Mouse (Mus musculus): ENCODE data around the gene Chkb. TPM values are rescaled to one million over a fixed set of nuclear protein-coding genes. Genes with fewer than 3 reads are reported as not detected.
A peak's percentile ranks its signal among the peaks of the same experiment; 100 is the strongest.

Chkb gene
- polyA plus RNA-seq, 1 experiment from 2014 or later: 53.0 TPM

DNA sequence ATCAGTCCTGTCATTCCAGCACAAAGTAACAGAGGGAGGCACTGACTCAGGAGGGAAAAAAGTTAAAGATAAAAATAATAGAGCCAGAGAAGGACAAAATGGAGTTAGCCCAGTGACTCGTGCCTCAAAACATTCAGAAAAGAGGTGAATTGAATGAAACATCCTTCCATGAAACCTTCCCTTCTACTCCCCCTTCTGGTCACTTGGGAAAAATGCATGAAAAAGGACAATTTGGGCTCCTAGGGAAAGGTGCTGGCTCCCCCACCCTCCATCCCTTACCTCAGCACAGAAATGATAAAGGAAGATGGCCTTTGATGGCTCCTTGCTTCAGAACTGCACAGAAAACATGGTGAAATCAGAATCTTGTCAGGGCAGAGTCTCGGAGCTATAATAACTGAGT, 38.9 kb upstream of the Chkb start:
- H3K9me3 ChIP-seq: no peaks in the 10 kb centered on the region
- H3K27ac ChIP-seq: no peak overlapping the region
- no peaks in the 10 kb centered on the region for H3K36me3 ChIP-seq
- no peaks in the 10 kb centered on the region for H3K4me1 ChIP-seq
- no peak overlapping the region for H3K9ac ChIP-seq
- H3K4me2 ChIP-seq: no peak overlapping the region
- no peak overlapping the region for H3K4me3 ChIP-seq
- no peak for ATAC-seq (ENCODE audit: insufficient number of reproducible peaks, low FRiP score, low TSS enrichment, low read depth)
- no peaks in the 10 kb centered on the region for H3K27me3 ChIP-seq
- 27% methylated on average over 2 of the region's 2 CpGs for WGBS

DNA sequence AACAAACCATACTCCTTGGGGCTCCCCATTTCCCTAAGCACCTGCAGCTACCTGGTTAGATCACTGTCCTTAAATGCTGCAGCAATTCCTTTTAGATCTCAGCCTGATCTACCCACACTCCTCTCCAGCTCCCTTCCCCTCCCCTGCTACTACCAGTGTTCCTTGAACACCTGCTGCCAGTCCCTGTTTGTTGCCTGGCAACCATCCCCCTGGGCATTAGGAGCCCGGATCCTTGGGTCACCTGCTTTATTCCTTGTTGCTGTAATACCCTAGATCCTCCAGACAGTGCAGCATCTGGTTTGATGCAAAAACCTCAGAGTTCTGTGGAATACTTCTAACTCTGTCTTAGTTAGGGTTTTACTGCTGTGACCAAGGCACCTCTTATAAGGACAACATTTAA, 35.3 kb upstream of the Chkb start:
- no peaks in the 10 kb centered on the region for H3K27me3 ChIP-seq
- no peak overlapping the region for H3K27ac ChIP-seq
- H3K4me2 ChIP-seq: no peak overlapping the region
- ATAC-seq (ENCODE audit: insufficient number of reproducible peaks, low FRiP score, low TSS enrichment, low read depth): no peak
- no peaks in the 10 kb centered on the region for H3K36me3 ChIP-seq
- H3K9me3 ChIP-seq: no peaks in the 10 kb centered on the region
- WGBS: 6% methylated on average over 1 of the region's 1 CpGs
- no peaks in the 10 kb centered on the region for H3K4me1 ChIP-seq
- no peak overlapping the region for H3K9ac ChIP-seq
- H3K4me3 ChIP-seq: no peak overlapping the region

DNA sequence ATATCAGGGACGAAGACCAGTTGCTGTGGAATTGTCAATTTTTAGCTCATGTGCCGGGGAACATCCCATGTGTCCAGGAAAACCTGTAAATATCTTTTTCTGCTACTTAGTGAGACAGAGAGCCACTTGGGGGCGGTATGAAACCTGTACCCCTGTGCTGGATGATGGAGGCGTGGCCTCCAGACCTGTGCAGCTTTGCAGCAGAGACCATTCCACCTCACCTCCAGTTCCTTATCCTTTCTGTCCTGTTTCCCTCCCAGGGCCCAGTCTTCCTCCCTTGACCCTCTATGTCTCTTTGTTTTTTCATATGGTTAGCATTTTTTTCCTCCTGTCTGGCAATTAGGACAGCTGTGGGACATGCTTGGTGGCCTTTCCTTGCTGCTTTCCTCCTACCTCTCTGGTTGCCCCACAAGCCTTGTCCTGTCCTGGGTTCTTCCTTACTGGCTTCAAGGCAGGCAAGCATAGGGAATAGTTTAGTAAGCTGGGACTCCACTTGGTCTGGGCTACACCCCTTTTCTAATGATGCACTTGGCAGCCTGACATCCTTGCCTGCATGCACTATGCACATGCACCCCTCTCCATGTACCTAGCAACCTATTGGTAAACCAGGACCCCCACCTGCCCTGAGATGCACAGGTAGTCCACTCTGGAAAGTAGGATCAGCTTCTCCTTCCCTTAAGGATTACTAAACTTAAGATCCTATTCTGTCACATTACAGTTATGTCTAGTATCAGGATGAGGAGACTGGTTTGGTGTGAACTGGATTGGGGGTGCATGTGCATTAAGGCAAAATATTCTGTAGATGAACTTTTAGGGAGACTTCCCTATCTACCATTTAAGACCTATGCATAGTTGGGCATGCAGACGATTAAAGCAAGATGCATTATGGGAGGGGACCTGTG, 33.9 kb upstream of the Chkb start:
- H3K9me3 ChIP-seq: no peaks in the 10 kb centered on the region
- no peak overlapping the region for H3K27ac ChIP-seq
- no peaks in the 10 kb centered on the region for H3K36me3 ChIP-seq
- H3K27me3 ChIP-seq: no peaks in the 10 kb centered on the region
- no peak for ATAC-seq (ENCODE audit: insufficient number of reproducible peaks, low FRiP score, low TSS enrichment, low read depth)
- H3K4me3 ChIP-seq: no peak overlapping the region
- no peak overlapping the region for H3K4me2 ChIP-seq
- WGBS: 58% methylated on average over 5 of the region's 5 CpGs
- no peaks in the 10 kb centered on the region for H3K4me1 ChIP-seq
- H3K9ac ChIP-seq: no peak overlapping the region

DNA sequence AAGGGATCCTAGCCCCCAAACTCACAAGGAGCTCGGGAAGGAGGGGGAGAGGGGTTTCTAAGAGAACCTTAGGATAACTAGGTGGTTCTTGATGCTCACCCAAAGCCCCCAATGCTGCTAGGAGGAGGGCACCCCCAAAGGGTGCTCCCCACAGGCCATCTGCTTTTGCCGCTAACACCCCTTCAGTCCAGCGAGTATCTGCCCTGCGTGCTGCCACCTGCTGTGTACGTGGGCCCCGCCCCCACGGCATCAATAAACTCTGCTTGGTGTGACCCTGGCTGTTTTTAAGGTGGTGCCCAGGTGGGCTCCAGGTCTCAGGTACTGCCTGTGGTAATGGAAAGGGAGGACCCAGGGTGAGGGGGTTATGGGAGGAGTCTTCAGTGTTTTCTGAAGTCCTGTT, 32.5 kb upstream of the Chkb start:
- Histone ChIP-seq H3K4me2 (no peak overlapping the region), H3K36me3 (no peaks in the 10 kb centered on the region), H3K27ac (no peak overlapping the region), H3K4me1 (no peaks in the 10 kb centered on the region), H3K4me3 (no peak overlapping the region), H3K9ac (no peak overlapping the region), H3K27me3 (0 out of 2 replicates have a peak, but pooled peaks cover 4% of the 10 kb centered on the region), H3K9me3 (no peaks in the 10 kb centered on the region)
- 75% methylated on average over 7 of the region's 7 CpGs for WGBS
- no peak for ATAC-seq (ENCODE audit: insufficient number of reproducible peaks, low FRiP score, low TSS enrichment, low read depth)

DNA sequence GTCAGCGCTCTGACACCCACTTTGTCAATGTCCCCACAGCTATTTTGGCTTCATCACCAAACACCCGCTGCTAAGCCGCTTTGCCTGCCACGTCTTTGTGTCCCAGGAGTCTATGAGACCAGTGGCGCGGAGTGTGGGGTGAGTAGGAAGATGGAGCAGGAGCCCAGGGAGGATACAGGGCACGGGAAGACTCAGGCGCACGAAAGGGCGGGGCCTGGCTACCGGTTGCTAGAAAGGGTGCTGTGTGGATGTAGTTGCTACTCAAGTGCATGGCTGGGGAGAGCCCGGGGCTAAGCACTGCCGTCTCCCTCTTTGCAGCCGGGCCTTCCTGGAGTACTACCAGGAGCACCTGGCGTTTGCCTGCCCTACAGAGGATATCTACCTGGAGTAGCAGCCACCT, 31.6 kb upstream of the Chkb start:
- Histone ChIP-seq H3K9me3 (no peaks in the 10 kb centered on the region), H3K4me2 (no peak overlapping the region), H3K9ac (no peak overlapping the region), H3K4me1 (no peaks in the 10 kb centered on the region), H3K4me3 (no peak overlapping the region), H3K36me3 (no peaks in the 10 kb centered on the region), H3K27me3 (0 out of 2 replicates have a peak, but pooled peaks cover 4% of the 10 kb centered on the region), H3K27ac (no peak overlapping the region)
- WGBS: 77% methylated on average over 15 of the region's 15 CpGs
- ATAC-seq (ENCODE audit: insufficient number of reproducible peaks, low FRiP score, low TSS enrichment, low read depth): no peak

DNA sequence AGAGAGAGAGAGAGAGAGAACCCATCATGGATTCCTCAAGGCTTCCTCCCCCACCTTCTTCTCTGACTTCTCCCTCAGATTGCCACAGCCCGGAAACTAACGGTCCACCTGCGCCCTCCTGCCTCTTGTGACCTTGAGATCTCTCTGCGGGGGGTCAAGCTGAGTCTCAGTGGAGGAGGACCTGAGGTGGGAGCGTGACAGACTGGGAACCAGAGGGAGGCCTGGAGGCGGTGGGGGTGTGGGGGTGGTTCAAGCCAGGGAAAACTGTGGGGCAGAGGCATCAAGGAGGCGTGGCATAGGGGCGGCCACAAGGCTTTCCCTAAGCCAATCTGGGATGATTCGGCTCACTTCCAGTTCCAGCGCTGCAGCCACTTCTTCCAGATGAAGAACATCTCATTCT, 30.6 kb upstream of the Chkb start:
- WGBS: 77% methylated on average over 10 of the region's 10 CpGs
- Histone ChIP-seq H3K4me3 (no peak overlapping the region), H3K27me3 (peaks cover 8% of the 10 kb centered on the region), H3K9me3 (no peaks in the 10 kb centered on the region), H3K27ac (no peak overlapping the region), H3K4me2 (no peak overlapping the region), H3K36me3 (no peaks in the 10 kb centered on the region), H3K4me1 (no peaks in the 10 kb centered on the region), H3K9ac (no peak overlapping the region)
- no peak for ATAC-seq (ENCODE audit: insufficient number of reproducible peaks, low FRiP score, low TSS enrichment, low read depth)

DNA sequence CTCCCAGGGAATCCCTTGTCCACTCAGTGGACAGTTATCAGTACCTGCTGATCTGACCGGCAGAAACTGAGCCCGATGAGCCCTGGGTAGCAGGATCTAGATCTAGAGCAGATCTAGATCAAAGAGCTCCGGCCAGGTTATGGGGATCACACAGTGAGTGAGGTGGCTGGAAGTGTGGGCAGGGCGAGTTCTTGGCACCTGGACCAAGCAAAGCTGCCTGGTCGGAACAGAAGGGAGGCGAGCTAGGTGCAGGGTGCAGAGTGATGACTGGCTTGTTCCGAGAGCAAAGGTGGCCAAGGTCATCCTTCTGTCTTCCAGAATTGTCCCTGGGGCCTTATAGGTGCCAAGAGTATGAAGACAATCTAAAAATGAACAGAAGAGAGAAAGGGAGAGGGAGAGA, 30.1 kb upstream of the Chkb start:
- H3K4me1 ChIP-seq: no peaks in the 10 kb centered on the region
- ATAC-seq (ENCODE audit: insufficient number of reproducible peaks, low FRiP score, low TSS enrichment, low read depth): no peak
- WGBS: 76% methylated on average over 7 of the region's 7 CpGs
- H3K4me3 ChIP-seq: no peak overlapping the region
- no peak overlapping the region for H3K27ac ChIP-seq
- no peak overlapping the region for H3K4me2 ChIP-seq
- H3K36me3 ChIP-seq: no peaks in the 10 kb centered on the region
- H3K27me3 ChIP-seq: peaks cover 12% of the 10 kb centered on the region
- no peaks in the 10 kb centered on the region for H3K9me3 ChIP-seq
- no peak overlapping the region for H3K9ac ChIP-seq

DNA sequence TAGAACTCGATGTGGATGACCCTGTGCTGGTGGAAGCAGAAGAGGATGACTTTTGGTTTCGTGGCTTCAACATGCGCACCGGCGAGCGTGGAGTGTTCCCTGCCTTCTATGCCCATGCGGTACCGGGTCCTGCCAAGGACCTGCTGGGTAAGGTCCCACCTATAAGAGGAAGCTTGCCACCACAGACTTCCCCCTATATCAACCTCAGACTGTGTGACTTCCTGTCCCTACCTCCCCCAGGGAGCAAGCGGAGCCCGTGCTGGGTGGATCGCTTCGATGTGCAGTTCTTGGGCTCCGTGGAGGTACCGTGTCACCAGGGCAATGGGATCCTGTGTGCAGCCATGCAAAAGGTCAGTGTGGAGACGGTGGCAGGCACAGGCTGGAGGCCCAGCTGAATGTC, 29.2 kb upstream of the Chkb start:
- Histone ChIP-seq H3K9me3 (no peaks in the 10 kb centered on the region), H3K27ac (no peak overlapping the region), H3K36me3 (no peaks in the 10 kb centered on the region), H3K4me3 (no peak overlapping the region), H3K4me2 (no peak overlapping the region), H3K27me3 (peaks cover 21% of the 10 kb centered on the region), H3K9ac (no peak overlapping the region), H3K4me1 (peaks cover 7% of the 10 kb centered on the region)
- WGBS: 89% methylated on average over 15 of the region's 15 CpGs
- ATAC-seq (ENCODE audit: insufficient number of reproducible peaks, low FRiP score, low TSS enrichment, low read depth): no peak

DNA sequence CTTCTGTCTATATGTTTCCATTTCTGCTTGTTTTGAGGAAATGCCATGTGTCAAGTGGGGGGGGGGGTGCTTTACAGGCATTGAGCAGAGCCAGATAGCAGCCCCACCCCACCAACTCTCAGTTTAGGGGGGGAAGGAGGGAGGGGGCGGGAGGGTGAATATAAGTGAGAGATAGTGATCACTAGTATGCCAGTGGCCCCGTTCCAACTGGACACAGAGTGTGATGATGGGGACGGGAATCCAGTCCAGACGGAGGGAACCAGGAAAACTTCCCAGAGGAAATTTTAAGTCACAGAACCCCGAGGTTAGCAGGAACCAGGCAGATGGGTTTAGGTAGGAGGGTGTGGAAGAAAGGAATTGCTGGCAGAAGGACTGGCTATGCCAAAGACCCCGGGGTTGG, 25.9 kb upstream of the Chkb start:
- peaks cover 13% of the 10 kb centered on the region for H3K4me1 ChIP-seq
- no peak overlapping the region for H3K4me3 ChIP-seq
- 69% methylated on average over 6 of the region's 6 CpGs for WGBS
- no peaks in the 10 kb centered on the region for H3K9me3 ChIP-seq
- H3K9ac ChIP-seq: no peak overlapping the region
- no peaks in the 10 kb centered on the region for H3K36me3 ChIP-seq
- ATAC-seq (ENCODE audit: insufficient number of reproducible peaks, low FRiP score, low TSS enrichment, low read depth): no peak
- no peak overlapping the region for H3K4me2 ChIP-seq
- peaks cover 38% of the 10 kb centered on the region for H3K27me3 ChIP-seq
- H3K27ac ChIP-seq: no peak overlapping the region

DNA sequence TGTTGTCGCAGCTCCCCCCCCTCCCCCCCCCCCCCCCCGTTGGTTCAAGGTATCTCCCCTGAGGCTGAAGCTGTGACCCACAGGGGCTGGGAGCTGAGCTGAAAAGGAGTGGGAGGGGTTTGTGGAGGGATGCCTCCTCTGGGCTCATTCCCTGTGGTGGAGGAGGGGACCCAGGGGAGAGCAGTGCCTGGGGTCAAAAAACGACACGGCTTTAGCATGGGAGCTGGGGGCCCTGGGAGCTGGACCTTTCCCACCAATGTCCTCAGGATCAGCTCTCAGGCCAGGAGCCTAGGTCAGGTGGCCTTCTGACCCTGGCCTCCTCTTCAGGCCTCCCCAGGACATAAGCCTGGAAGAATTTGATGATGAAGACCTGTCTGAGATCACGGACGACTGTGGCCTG, 25.1 kb upstream of the Chkb start:
- Histone ChIP-seq H3K27me3 (peaks cover 38% of the 10 kb centered on the region), H3K27ac (no peak overlapping the region), H3K4me2 (no peak overlapping the region), H3K4me1 (peaks cover 13% of the 10 kb centered on the region), H3K9ac (no peak overlapping the region), H3K4me3 (no peak overlapping the region), H3K36me3 (no peaks in the 10 kb centered on the region), H3K9me3 (no peaks in the 10 kb centered on the region)
- WGBS: 20% methylated on average over 5 of the region's 6 CpGs
- no peak for ATAC-seq (ENCODE audit: insufficient number of reproducible peaks, low FRiP score, low TSS enrichment, low read depth)

DNA sequence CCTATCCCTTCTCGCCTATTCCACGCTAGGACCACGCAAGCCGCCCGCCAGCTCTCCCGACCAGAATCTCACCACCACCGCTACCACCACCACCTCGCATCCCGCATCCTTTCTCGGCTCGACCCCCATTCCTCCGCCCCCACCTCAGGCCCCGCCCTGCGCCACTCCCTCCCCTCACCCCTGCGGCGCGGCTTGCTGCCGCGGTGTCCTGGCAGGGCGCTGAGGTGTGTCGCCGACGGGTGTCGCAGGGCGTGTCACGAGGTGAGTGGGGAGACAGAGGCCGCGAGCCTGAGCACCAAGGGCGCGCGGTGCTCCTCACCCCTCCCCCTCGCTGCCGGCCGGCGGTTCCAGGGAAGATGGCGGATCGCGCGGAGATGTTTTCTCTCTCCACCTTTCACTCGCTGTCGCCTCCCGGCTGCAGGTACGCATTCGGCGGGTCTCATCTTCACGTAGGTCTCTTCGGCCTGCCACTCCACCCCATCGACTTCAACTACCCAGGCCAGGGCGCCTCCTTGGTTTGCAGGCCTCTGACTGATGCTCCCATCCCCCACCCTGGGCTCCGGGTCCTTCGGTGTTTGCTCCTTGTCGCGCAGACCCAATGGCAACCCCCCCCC, 24.3 kb upstream of the Chkb start, which contains the start of gene Mapk8ip2:
Mapk8ip2 (plus strand) TSS at position 49 of the 614 bp plus-strand sequence.
- Histone ChIP-seq H3K27me3 (peaks cover 38% of the 10 kb centered on the region), H3K4me1 (peaks cover 13% of the 10 kb centered on the region), H3K9me3 (no peaks in the 10 kb centered on the region), H3K4me2 (peak within 1 kb of the TSS; percentile 85), H3K4me3 (peak within 1 kb of the TSS; percentile 46), H3K27ac (no peak within 1 kb of the TSS), H3K9ac (no peak within 1 kb of the TSS), H3K36me3 (no peaks in the 10 kb centered on the region)
- no peak for ATAC-seq (ENCODE audit: insufficient number of reproducible peaks, low FRiP score, low TSS enrichment, low read depth)
- WGBS: under 1% methylated on average over 53 of the region's 53 CpGs
